Mouse (Mus musculus) CD4-positive naive resting alpha-beta T cell, adult 76 days (primary cell): ENCODE results near the gene Gfpt2. TPM values are rescaled to one million over a fixed set of nuclear protein-coding genes. Genes with fewer than 3 reads are reported as not detected.

Source experiments
- total RNA-seq: library from RNA; stranded (reverse); gene quantifications from one replicate; pipeline ENCODE4 v1.2.4, GENCODE M21; 2023

The Gfpt2 gene
- total RNA-seq, result 0.32 TPM

GRCm38 (mm10) chr11:49793619-49794341 lies at the start of gene Gfpt2:
Gfpt2 (plus strand) TSS chr11:49794178.

DNA sequence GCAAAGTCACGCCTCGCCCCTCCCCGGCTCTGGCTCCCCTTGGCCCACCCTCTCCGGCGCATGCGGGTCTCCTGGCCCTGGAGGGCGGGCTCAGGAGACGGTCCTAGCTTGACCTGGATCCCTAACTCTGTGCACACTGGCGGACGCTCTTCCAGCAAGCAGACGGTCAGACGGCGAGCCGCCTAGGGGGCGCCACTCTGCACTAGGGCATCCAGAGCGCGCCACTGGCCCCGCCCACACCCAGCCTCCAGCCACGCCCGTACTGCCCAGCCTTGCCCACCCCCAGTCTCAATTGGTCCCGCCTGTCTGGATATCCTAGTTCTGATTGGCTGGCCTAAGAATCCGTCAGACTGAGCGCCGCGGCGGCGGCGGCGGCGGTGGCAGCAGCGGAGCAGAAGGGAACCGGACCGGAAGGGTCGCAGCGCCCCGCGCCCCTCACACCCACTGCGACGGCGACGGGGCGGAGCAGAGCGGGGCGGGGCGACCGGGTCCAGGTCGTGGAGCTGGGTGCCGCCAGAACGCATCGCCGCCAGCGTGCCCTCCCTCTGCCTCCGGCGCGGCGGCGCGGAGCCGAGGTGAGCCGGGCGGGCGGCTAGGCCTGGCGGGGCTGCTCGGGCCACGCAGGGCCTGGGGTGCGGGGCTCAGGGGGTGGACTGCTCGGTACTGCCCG lies 52.6 kb downstream of the Gfpt2 start, which contains the start of gene Mapk9:
Gene Mapk9, plus strand, starts transcription at position 351 of the 670 bp plus-strand sequence.

Other genes with a start within 250 kb of the Gfpt2 start
- gene Olfr1380, start 237.3 kb upstream of the Gfpt2 start, total RNA-seq, result not detected
- gene Flt4, start 184.9 kb upstream of the Gfpt2 start, total RNA-seq, result 0.12 TPM
- gene Scgb3a1, start 130.6 kb upstream of the Gfpt2 start, total RNA-seq, result not detected
- 91.5 TPM for gene Cnot6, start 81.5 kb upstream of the Gfpt2 start, total RNA-seq
- gene Mapk9, start 52.6 kb downstream of the Gfpt2 start, total RNA-seq, result 51.0 TPM
- not detected for gene Rasgef1c, start 107.7 kb downstream of the Gfpt2 start, total RNA-seq
- 30.7 TPM for gene Rnf130, start 231.2 kb downstream of the Gfpt2 start, total RNA-seq